Mouse (Mus musculus) left cerebral cortex, postnatal 25 days (tissue): ENCODE data around the gene Dao. TPM values are rescaled to one million over a fixed set of nuclear protein-coding genes. Genes with fewer than 3 reads are reported as not detected.

Source experiments
- DNase-seq, 2 experiments: peaks; one replicate each; pipeline ENCODE4 v3.0.0; 2022; ENCODE audit warnings: low spot score in 2 of 2, mixed read lengths in 1 of 2
- intact Hi-C: fragments of 180-260 bp; cut with DNase I; formaldehyde crosslinking; loops from one replicate; pipeline ENCODE4 v1.15.1; 2025
- total RNA-seq, 2 experiments: library from RNA; stranded (reverse); gene quantifications; 2 replicates each; pipeline ENCODE4 v1.2.3; 2021

Dao gene
- total RNA-seq, 2 experiments from 2014 or later: not detected

DNA sequence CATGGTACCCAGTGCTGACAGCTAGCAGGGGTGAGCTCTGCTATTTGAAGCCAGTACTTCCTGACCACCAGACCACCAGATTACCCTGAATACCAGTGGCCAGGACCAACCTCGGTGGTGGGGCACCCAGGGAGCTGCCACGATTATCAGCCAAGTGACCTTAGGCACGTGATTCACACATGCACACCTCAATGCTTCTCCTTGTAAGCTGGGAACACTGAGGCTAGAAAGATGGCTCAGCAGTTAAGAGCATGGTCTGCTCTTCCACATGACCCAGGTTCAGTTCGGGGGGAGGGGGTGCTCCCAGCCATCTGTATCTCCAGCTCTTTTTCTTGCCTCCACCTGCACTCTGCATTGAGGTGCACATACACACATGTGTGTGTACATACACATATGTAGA lies 5.5 kb downstream of the Dao start:
- intact Hi-C loops: no loop called here
- DNase-seq: no peak

DNA sequence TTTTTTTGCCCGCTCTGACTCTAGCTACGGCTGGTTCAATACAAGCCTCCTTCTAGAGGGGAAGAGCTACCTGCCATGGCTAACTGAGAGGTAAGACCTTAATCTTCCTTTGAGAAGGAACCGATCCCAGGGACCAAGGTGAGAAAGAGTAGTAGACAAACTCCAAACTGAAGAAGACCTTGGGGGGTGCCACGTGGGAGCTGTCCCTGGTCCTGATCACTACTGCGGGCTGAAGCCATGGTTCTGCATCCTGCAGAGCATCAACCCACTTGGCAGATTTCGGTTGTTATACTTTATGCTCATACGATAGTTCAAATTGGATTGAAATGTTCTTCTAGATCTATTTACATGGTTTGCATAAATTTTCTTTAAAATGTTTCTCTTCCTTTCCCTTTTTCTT lies 11.6 kb downstream of the Dao start:
- intact Hi-C loops: no loop called here
- no peak for DNase-seq

DNA sequence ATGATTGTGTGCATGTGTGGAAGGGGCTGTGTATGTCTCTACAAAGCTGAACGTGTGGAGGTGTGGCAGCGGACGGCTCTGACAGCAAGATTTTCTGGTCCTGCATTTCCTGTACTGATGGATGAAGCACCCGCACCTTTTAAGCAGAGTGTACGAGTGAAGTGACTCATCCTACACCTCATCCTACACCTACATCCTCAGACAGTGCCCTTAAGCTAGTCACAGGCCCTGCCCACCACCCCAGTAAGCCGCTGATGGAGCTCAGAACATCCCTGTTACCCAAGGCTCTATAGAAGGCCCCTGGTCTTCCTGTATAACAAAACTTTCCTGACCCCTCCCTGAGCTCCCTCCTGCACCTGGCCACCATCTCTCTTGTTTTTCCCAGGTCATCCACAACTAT lies 20.9 kb downstream of the Dao start:
- peak in 1 of 2 experiments; percentile 28 for DNase-seq
- intact Hi-C loops: no loop called here

DNA sequence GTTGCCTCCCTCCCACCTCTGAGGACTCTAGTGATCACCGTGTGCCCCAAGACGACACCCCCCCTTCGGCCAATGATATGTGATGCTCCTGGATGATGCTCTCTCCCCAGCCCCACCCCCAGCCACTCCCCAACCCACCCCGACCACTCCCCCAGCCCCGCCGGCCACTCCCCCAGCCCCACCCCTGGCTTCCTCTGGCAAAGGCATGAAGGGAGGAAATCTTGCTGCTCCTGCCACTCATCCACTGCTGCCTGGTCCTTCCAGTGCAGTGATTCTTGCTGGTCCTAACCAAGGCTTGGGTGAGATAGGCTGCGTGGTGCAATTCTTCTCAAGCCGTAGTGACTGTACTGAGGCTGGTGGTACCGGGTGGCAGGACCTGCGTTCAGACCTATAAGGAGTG lies 21.4 kb downstream of the Dao start:
- DNase-seq: peak in 1 of 2 experiments; percentile 23
- intact Hi-C loops: no loop called here

DNA sequence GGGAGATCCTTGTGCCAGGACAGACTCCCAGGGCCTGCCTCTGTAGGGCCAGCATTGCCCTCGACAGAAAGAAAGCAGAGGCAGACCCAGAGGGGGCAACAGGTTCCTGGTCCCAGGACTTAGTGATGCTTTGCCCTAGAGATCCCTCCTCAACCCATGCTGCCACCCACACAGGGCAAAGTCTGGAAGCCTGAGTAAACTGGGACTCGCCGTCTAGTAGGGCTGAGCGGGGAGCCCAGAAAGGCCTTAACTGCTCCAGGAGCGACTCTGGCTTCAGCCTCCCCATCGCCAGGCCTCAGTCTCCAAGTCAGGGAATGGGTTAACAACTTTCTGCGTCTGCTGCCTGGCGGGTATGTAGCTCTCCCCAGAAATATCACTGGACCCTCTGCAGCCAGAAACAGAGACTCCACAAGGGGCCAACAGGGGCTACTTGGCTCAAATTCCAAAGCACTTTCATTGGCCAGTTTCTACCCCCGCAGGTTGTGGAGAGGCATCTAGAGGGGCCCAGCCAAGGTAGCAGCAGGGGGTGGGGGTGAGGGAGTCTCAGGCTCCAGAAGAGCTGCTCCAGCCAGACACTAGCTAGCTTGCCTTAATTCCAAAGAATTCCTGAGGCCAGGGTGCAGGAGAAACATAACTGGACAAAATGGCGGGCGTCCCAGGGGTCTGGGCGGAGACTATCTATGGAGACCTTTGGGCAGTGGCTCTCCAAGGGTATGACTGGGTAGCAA lies 23.9 kb downstream of the Dao start:
- intact Hi-C loops: no loop called here
- no peak for DNase-seq

DNA sequence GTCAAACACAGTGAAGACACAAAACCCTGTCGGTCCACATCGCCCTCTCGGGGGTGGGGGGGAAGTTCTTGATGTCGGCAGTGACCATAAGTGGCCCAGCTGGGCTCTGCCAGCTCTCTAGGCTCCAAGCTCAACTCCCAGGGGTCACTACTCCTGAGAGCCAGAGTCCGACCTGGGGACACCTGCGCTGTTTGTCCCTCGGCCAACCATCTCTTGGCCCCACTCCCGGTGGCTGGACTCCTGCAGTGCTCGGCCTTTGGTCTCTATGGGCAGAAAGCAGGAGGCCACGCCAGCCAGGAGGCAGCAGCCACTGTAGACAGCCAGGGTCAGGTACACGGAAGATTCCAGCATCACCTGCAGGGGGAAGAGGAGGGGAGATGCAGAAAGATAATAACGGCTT lies 24.6 kb downstream of the Dao start:
- no peak for DNase-seq
- intact Hi-C loops: no loop called here

DNA sequence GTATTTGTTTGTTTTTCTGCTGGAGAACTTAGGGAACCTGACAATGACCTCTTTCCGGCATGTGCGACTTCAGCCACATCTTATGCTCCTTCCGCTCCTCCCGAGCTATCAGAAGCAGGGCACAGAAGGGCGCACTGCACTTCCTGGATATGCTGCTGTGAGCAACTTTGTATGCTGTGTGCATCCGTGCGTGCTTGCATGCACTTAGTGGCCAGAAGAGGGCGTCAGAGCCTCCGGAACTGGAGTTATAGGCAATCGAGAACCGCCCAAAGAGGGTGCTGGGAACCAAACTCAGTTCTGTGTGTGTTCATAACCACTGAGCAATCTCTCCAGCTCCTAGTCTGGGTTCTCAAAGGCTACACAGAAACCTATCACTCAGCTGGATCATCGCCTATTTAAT lies 27.1 kb downstream of the Dao start:
- intact Hi-C loops: no loop called here
- no peak for DNase-seq

DNA sequence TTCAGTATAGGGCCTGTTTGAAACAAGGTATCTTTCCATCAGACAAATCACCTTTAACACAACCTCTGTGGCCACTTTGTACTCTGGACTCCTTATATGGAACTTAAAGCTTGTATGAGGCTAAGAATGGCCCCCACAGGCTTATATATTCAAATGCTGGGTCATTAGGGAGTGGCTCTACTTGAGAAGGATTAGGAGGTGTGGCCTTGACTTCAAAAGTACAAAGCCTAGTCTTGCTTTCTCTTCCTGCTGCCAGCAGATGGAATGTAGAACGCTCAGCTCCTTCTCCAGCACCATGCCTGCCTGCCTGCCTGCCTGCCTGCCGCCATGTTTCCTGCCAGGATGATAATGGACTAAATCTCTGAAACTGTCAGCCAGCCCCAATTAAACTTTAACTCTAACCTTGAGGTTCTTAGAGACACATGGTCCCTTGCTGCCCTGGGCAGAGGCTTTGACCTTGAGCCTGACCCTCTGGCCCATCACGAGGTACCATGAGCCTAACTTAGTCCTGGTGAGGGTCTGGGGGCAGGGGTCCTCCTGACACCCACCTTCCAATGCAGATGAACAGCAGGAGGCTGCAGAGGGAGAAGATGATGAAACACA lies 28.8 kb downstream of the Dao start:
- intact Hi-C loops: no loop called here

DNA sequence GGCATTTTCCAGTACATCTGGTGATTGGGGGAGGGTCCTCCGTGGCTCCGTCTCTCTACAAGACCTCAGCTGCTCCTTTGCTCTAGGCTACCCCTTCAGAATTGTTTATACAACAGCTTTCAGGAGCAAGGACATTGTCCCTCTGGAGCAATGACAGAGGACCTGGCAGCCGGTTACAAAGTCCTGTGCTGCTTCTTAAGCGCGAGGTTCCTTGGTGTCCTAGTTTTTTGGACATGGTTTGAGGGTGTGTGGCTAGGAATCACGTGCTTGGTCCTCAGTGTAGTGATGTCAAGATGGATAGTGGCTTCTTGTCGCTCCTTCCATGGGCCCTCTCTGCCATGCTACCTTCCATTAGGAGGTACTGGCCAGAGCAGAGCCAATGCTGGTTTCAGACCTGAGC lies 30.9 kb downstream of the Dao start:
- no peak for DNase-seq
- intact Hi-C loops: no loop called here

More for the DNA sequence above, 28.8 kb downstream of the Dao start:
- DNase-seq: no peak

DNA sequence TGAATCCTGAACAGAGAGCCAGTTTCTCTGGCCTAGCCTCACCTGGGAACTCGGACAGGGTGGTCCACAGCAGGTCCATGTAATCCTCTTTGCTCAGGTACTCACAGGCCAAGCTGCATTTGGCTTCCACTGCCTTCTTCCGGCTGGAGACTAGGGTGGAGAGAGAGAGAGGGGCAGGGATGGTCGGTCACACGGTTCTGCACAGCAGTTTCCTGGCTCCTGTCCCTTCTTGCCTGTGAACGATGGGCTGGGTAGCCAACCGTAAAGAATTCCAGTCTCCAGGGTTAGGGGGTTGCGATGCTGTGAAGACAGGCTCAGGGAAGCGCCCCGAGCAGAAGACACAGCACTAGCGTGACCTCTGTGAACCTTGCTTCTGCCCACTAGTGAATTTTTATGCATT lies 31.6 kb downstream of the Dao start:
- intact Hi-C loops: no loop called here
- no peak for DNase-seq

DNA sequence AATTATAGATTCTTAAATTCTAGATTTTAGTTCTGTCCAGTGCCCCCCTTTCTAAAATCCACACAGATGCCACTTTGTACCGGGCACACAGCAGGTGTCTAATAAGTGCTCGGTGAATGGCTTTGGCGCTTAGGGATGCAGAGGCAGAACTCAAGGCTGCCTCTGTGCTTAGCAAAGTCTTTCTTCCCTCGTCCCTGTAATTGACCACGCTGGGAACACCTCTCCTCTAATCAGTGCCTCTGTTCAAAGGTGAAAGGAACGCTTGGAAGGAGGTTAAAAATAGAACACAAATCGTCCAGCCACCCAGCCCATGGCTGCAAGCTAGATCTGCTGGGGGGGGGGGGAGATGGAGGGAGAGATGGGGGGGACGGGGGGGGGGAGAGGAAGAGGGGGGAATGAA lies 37.0 kb downstream of the Dao start:
- intact Hi-C loops: no loop called here
- DNase-seq: no peak

DNA sequence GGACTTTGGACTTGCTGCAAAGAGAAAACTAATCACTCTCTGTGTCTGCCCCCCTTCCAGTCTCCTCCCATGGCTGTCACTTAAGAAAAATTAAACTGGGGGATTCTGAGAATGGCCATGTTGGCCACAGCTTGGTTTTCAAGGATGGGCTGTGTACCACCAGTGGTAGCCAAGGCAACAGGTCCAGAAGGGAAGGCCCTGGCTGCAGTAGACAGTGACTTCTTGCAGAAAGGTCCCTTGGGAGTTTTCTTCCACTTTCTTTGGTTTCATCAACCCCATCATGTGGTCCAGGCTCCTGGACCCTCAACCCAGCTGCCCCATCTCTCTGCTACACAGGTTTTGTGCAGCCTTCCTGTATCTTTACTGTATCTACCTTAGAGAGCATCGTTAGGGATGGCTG lies 37.4 kb downstream of the Dao start:
- intact Hi-C loops: no loop called here
- DNase-seq: no peak

DNA sequence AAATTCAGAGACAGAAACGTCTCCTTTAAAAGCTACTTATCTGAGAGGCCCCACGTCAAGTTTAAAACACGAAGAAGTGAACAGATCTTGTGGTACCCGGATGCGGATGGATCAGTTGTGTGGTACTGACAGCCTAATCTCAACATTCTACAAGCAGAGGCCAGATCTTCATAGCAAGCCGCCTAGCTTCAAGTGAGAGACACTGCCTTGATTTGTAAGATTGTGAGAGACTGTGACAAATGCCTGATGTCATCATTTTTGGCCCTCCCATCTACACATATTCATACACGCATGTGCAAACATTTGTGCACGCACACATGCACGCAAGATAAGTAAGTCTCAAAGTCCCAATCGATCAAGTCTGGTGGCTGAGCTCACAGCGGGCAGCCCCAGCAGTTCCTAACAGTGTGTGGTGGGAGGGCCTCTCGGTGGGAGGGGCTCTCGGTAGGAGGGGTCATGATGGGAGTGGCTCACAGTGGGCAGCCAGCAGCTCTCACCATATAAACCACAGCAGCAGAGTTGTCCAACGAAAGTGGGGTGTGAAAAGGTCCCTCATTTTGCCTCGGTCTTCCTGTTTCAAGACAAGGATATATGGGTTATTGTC lies 37.9 kb downstream of the Dao start:
- intact Hi-C loops: no loop called here
- DNase-seq: no peak

DNA sequence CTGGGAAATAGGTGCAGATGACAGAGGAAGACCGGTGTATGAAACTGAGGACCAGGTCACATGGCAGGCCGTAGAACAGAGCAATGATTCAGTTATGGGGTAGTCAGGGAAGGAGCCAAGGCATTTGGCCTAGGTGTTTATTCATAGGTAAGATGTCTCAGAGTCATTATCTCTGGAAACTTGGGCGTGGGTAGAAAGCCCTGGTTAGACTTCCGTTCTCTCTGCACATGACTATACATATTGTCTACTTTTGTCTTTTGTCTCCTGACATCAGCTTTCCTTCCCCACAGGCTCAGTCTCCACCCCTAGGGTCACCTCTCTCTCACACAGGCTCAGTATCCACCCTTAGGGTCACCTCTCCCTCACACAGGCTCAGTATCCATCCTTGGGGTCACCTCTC lies 40.3 kb downstream of the Dao start:
- intact Hi-C loops: loop anchor here (2.0 kb wide), 1 partner anchor 87 kb away; no protein-coding TSS in a partner anchor
- DNase-seq: no peak

DNA sequence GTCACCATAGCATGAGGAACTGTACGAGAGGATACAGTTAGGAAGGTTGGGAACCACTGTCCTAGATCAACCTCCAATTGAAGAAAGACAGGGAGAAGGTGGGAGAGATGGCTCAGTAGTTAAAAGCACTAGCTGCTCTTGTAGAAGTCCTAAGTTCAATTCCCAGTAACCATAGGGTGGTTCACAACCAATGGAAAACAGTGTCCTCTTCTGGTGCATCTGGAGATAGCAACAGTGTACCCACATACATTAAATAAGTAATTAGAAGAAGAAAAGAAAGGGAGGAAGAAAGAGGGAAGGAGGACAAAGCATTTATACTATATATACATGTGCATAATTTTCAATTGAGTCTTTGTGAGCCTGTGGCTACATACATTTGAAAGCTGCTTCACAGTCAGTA lies 41.6 kb downstream of the Dao start:
- intact Hi-C loops: loop anchor here (2.0 kb wide), 1 partner anchor 88 kb away; no protein-coding TSS in a partner anchor

DNA sequence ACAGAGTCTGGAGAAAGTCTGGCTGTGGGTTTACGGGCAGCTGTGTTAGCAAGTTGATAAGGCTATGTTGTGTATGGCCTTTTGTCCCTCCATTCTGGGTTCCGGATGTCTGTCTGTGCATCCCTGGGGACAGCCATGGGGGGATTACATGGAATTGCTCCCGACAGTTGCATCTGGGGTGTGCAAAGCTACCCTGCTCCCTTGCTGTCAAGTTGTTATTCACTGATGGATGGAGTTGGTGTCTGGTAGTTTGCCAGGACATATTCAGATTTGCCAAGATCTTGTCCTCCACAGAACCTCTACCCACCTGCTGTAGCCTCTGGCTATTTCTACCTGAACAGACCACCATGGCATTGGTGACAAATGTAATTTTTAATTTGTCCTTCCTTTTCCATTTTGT lies 42.6 kb downstream of the Dao start:
- intact Hi-C loops: no loop called here
- no peak for DNase-seq

More for the DNA sequence above, 41.6 kb downstream of the Dao start:
- no peak for DNase-seq

DNA sequence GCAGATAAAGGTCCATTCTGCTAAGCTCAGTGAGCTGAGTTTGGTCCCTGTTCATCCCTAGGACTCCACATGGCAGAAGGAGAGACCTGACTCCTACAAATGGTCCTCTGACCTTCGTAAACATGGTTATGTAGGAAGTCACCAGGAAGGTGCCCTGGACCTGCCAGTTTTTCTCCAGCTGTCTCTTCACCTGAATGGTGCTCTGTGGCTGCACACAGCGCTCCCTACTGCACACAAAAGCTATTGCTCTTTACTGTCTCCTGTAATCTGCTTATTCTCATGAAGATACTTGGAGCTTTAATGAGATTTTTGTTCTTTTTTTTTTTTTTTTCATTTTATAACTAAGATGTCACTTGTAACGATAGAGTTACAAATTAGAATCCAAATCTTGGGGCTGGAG lies 43.1 kb downstream of the Dao start:
- intact Hi-C loops: no loop called here
- DNase-seq: no peak

DNA sequence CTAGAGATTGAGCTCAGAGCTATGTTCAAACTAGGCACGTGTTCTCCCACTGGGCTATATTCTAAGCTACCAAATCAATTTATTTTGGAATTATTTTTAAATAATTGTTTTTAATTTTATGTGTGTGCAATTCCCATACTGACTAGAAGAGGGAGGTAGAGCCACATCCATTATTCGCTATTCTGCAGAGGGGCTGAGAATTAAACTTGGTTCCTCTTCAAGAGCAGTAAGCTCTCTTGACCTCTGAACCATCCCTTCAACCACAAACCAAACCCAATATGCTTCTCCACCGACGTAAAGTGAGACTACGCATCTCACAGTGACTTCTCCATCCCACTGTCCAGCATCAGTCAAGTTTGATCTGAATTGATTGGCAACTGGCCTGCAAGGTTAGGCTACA lies 43.7 kb downstream of the Dao start:
- no peak for DNase-seq
- intact Hi-C loops: no loop called here

DNA sequence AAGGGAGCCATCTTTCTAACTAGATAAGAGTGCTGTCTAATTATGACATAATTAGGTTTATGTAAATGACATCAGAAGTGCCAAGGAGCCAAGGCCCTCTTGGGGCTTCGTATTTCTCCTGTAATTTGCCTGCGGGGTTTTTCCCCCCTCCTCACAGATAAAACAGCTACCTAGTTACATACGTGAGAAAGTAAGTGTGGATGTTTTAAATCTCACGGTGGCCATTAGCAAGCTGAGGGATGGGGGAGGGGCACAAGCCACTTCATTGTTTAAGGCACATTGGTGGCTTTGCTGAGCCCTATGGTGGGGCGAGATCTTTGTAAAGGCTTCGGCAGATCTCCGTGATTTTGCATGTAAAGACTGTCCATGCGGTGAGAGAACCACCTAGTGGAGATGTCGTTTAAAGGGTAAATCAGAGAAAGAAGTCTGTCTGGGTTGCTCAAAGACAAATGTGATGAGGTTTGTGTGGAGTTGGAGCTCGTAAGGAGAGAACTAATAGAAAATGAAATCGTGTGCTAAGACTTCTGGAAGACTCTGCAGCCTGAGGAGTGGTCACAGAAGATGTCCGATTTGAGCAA lies 45.3 kb downstream of the Dao start:
- no peak for DNase-seq
- intact Hi-C loops: no loop called here

DNA sequence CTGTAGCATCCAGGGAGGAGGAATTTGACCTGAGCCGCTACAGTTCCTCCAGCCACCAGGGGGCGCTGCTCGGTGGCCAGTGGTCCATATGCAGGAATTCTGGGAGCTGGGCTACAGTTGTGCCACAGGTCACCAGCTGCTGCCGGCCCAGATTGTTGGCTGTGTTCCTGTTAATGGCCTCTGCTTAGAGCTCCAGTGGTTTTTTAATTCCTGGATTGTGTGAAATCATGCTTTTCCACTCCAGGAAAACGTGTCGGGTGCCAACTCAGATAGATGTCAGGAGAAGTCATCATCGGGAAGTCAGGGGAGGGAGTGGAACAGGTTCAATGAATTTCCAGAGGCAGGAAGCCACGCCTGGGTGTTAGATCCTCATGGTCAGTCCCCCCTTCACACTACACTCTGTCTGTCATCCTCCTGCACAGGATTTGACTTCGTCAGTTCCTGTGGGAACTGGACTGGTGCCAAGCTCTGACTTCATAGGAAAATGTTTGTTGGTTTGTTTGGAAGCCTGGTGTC lies 48.8 kb downstream of the Dao start:
- intact Hi-C loops: loop anchor here (5.0 kb wide), 2 partner anchors 50 to 75 kb away; partner anchors contain the start of gene Alkbh2
- peak in 1 of 2 experiments; percentile 36 for DNase-seq
